Mouse (Mus musculus): Measurements from ENCODE around the gene Cat. TPM values are rescaled to one million over a fixed set of nuclear protein-coding genes. Genes with fewer than 3 reads are reported as not detected.

The Cat gene
- polyA plus RNA-seq, 1 experiment from 2014 or later, result 309 TPM

DNA sequence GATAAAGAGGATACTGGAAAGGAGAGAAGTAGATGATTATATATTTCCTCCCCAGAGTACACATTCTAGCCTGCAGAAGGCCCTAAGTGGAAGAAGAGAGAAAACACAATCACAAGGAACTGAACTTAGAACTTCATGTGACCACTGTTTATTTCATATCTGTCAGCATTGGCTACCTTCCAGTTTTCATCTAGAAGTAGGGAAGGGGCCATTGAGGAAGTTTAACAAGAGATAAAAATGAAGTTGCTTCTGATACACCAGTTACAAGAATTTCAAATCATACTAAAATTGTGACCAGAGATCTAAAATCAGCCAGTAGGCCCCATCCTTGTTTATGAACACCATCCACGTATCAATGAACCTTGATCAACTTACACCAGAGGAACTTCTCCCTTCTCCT, 19.5 kb upstream of the Cat start:
- no peak overlapping the region for H3K27ac ChIP-seq (ENCODE audit: low read length)

DNA sequence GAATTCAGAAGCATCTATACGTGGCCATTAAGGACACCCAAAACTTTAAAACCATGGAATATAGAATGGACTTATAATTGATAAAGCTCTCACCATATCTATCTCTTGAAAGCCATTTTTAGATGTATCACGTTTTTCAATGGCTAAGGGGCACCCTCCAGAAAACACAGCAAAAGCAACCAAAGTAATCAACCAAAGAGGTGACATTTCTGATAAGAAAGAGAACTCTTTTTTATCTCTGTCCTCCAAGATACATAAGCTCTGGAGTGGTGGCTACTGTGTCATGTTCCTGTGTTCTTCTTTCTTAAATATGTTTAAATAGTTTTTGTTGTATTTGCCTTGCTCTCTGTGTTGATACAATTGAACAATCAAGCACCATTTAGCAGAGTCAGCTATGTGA, 15.8 kb upstream of the Cat start:
- no peak overlapping the region for H3K9ac ChIP-seq (ENCODE audit: low read depth, low read length)
- 43% methylated on average over 2 of the region's 2 CpGs for WGBS (ENCODE audit: insufficient replicate concordance)
- H3K4me1 ChIP-seq (ENCODE audit: control insufficient read depth, low read depth, low read length), result no peaks in the 10 kb centered on the region
- H3K9me3 ChIP-seq (replicated peaks; ENCODE audit: control insufficient read depth, low read length), result no peaks in the 10 kb centered on the region
- no peak overlapping the region for H3K4me3 ChIP-seq (ENCODE audit: low read depth, low read length)
- H3K36me3 ChIP-seq (ENCODE audit: control insufficient read depth, insufficient read depth), result no peaks in the 10 kb centered on the region
- no peaks in the 10 kb centered on the region for H3K27me3 ChIP-seq (ENCODE audit: control insufficient read depth, insufficient read depth, low read depth, low read length)
- H3K27ac ChIP-seq (ENCODE audit: low read length), result no peak overlapping the region
- no peak for ATAC-seq (ENCODE audit: low read depth)
- H3K4me2 ChIP-seq (ENCODE audit: low read depth, low read length), result no peak overlapping the region

More for the DNA sequence above, 19.5 kb upstream of the Cat start:
- no peak overlapping the region for H3K9ac ChIP-seq (ENCODE audit: low read depth, low read length)
- no peak overlapping the region for H3K4me3 ChIP-seq (ENCODE audit: low read depth, low read length)
- H3K4me2 ChIP-seq (ENCODE audit: low read depth, low read length), result no peak overlapping the region
- no peaks in the 10 kb centered on the region for H3K36me3 ChIP-seq (ENCODE audit: control insufficient read depth, insufficient read depth)
- no peaks in the 10 kb centered on the region for H3K4me1 ChIP-seq (ENCODE audit: control insufficient read depth, low read depth, low read length)
- ATAC-seq (ENCODE audit: low read depth), result no peak
- WGBS (ENCODE audit: insufficient replicate concordance), result 65% methylated on average over 1 of the region's 1 CpGs
- H3K9me3 ChIP-seq (replicated peaks; ENCODE audit: control insufficient read depth, low read length), result no peaks in the 10 kb centered on the region
- no peaks in the 10 kb centered on the region for H3K27me3 ChIP-seq (ENCODE audit: control insufficient read depth, insufficient read depth, low read depth, low read length)

DNA sequence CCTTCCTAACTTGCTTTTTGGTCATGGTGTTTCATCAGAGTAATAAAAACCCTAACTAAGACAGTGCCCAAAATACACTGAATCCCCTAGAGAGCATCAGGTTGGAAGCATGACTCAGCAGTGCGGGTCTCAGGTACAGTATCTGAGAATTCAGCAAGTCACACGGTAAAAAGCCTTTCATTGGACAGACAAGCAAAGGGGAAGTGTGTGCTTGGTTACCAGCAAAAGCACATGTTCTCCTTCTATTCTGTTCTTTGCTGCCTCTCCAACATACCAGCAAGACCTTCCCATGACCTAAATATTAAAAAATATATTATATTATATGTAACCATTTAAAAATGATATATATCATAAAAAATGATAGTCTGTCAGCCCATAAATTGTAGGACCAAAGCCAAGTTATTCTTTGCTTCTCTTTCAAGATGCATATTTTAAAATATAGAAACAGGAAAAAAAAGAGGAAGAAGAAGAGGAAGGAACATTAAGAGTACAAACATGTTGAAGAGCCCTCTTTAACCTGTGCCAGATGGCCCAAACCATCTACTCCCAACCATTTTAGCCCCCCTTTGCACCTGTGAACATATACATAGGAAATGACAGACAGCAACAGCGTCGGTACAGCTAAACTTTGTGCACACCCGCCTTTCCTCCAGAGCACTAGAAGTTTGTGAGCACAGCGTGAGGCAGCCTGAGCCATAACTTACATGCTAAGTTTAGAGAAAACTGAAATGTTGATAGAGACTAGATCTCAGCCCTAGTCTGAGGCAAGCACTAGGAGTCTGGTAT, 10.9 kb upstream of the Cat start:
- 41% methylated on average over 6 of the region's 6 CpGs for WGBS (ENCODE audit: insufficient replicate concordance)
- Histone ChIP-seq H3K27ac (ENCODE audit: low read length) (no peak overlapping the region), H3K4me1 (ENCODE audit: control insufficient read depth, low read depth, low read length) (no peaks in the 10 kb centered on the region; the same call in 1 of the 2 replicates), H3K27me3 (ENCODE audit: control insufficient read depth, insufficient read depth, low read depth, low read length) (no peaks in the 10 kb centered on the region), H3K36me3 (ENCODE audit: control insufficient read depth, insufficient read depth) (no peaks in the 10 kb centered on the region), H3K9ac (ENCODE audit: low read depth, low read length) (no peak overlapping the region), H3K9me3 (replicated peaks; ENCODE audit: control insufficient read depth, low read length) (no peaks in the 10 kb centered on the region), H3K4me2 (ENCODE audit: low read depth, low read length) (no peak overlapping the region), H3K4me3 (ENCODE audit: low read depth, low read length) (no peak overlapping the region)
- ATAC-seq (ENCODE audit: low read depth), result no peak; the same call in 1 of the 2 replicates

DNA sequence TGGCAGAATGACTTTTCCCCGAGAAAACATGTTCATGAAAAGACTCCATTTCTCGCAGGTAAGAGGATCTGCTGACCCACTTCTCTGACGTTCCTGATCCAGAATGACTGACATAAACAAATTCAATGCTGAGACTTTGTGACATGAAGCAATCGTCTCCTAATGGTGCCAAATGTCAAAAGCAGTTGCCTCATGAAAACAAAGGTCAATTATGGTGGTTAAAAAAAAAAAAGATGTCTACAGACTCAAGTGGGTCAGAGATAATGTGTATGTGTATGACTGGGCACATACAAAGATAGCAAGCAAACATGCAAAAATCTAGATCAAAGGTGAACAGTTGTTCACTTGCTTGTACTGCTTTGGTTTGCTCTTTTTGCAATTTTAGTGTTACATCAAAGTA, 8.9 kb upstream of the Cat start:
- no peak; the same call in 1 of the 2 replicates for ATAC-seq (ENCODE audit: low read depth)
- Histone ChIP-seq H3K4me1 (ENCODE audit: control insufficient read depth, low read depth, low read length) (no peaks in the 10 kb centered on the region; the same call in 1 of the 2 replicates), H3K9me3 (replicated peaks; ENCODE audit: control insufficient read depth, low read length) (no peaks in the 10 kb centered on the region), H3K4me3 (ENCODE audit: low read depth, low read length) (no peak overlapping the region), H3K4me2 (ENCODE audit: low read depth, low read length) (no peak overlapping the region), H3K36me3 (ENCODE audit: control insufficient read depth, insufficient read depth) (no peaks in the 10 kb centered on the region), H3K27ac (ENCODE audit: low read length) (no peak overlapping the region), H3K9ac (ENCODE audit: low read depth, low read length) (no peak overlapping the region), H3K27me3 (ENCODE audit: control insufficient read depth, insufficient read depth, low read depth, low read length) (no peaks in the 10 kb centered on the region)
- 53% methylated on average over 4 of the region's 4 CpGs for WGBS (ENCODE audit: insufficient replicate concordance)

DNA sequence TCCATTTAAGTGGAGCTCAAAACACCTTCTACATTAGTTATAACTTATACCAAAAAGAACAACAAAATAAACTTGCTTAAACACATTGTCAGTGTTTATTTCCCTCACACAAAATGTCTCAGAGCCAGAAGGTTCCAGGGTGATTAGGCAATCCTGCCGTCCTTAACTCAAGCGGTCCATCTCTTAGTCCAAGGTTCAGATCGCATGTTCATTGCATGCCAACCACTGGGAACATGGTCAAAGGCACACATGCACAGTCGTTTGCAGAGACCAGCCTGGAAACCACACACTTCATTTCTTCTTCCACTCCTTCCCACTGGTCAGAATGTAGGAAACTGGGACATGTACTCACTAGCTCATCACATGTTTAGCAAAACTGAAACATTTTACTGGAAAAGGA, 7.6 kb upstream of the Cat start:
- Histone ChIP-seq H3K9ac (ENCODE audit: low read depth, low read length) (no peak overlapping the region), H3K36me3 (ENCODE audit: control insufficient read depth, insufficient read depth) (no peaks in the 10 kb centered on the region), H3K4me3 (ENCODE audit: low read depth, low read length) (no peak overlapping the region), H3K4me1 (ENCODE audit: control insufficient read depth, low read depth, low read length) (no peaks in the 10 kb centered on the region; the same call in 1 of the 2 replicates), H3K4me2 (ENCODE audit: low read depth, low read length) (no peak overlapping the region), H3K27ac (ENCODE audit: low read length) (no peak overlapping the region), H3K27me3 (ENCODE audit: control insufficient read depth, insufficient read depth, low read depth, low read length) (no peaks in the 10 kb centered on the region), H3K9me3 (replicated peaks; ENCODE audit: control insufficient read depth, low read length) (no peaks in the 10 kb centered on the region)
- ATAC-seq (ENCODE audit: low read depth), result no peak
- WGBS (ENCODE audit: insufficient replicate concordance), result 54% methylated on average over 4 of the region's 4 CpGs

DNA sequence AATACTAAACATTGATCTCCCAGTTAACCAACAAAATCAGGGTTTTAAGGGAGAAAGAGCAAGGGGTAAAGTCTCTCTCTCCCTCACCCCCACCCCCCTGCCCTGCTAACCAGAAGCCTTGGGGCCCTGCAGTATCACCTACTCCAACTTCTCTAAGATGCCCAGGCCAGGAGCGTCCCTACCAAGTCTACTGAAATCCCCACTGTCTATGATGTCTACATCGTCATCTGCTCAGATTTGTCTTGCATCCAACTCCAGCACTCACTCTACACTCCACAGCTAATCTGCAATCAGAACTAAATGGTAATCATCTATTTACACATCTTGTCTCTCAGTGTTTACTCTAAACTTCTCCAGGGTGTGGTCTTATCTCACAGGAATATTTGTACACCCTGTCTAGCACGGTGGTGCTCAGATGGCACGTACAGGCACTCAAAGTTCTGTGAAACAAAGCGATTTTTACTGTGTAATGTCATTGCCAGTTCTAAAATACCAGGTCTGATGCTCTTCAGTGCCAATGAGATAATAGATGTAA, 907 bp downstream of the Cat start:
- Histone ChIP-seq H3K4me1 (ENCODE audit: control insufficient read depth, low read depth, low read length) (peaks cover 35% of the 10 kb centered on the region), H3K9me3 (replicated peaks; ENCODE audit: control insufficient read depth, low read length) (no peaks in the 10 kb centered on the region), H3K9ac (ENCODE audit: low read depth, low read length) (peak overlapping the region; percentile 91), H3K4me3 (ENCODE audit: low read depth, low read length) (peak overlapping the region; percentile 78), H3K27me3 (ENCODE audit: control insufficient read depth, insufficient read depth, low read depth, low read length) (no peaks in the 10 kb centered on the region), H3K27ac (ENCODE audit: low read length) (peak overlapping the region; percentile 98), H3K4me2 (ENCODE audit: low read depth, low read length) (peak overlapping the region; percentile 89), H3K36me3 (ENCODE audit: control insufficient read depth, insufficient read depth) (no peaks in the 10 kb centered on the region)
- peak; percentile 67 for ATAC-seq (ENCODE audit: low read depth)
- 6% methylated on average over 5 of the region's 5 CpGs for WGBS (ENCODE audit: insufficient replicate concordance)

DNA sequence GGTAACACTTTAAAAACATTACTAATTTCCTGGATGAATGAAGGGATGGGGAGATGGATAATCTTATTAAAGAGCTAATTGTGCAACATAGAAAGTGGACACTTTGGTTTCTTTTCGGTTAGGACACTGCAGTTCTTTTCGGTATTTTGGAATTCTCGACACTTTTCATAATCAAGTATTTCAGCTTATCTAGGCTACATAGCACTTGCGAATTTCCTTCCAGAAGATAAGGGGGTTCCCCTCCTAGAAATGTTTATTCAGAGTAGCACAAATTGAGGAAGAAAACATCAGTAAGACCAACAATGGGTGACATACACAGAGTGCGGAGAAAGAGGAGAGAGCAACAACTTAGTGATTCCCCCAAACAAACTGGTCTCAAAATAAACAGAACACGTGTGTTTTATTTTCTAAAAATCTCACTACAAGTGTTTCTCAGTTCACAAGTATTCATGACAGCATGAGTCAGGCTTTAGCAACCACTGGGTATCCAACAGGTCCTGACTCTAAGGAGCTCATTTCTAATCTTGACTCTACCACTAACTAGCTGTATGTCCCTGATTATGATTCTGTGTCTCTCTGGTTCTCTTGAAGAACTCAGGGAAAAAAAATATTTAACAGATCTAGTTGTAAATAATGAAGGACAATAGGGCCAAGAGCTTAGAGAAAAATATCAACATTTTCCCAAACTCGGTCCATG, 1.5 kb downstream of the Cat start:
- H3K27ac ChIP-seq (ENCODE audit: low read length), result peak overlapping the region; percentile 98
- peaks cover 41% of the 10 kb centered on the region for H3K4me1 ChIP-seq (ENCODE audit: control insufficient read depth, low read depth, low read length)
- no peaks in the 10 kb centered on the region for H3K9me3 ChIP-seq (replicated peaks; ENCODE audit: control insufficient read depth, low read length)
- peak overlapping the region; percentile 78 for H3K4me3 ChIP-seq (ENCODE audit: low read depth, low read length)
- H3K9ac ChIP-seq (ENCODE audit: low read depth, low read length), result peak overlapping the region; percentile 91
- no peaks in the 10 kb centered on the region for H3K36me3 ChIP-seq (ENCODE audit: control insufficient read depth, insufficient read depth)
- H3K27me3 ChIP-seq (ENCODE audit: control insufficient read depth, insufficient read depth, low read depth, low read length), result no peaks in the 10 kb centered on the region
- WGBS (ENCODE audit: insufficient replicate concordance), result 21% methylated on average over 7 of the region's 7 CpGs
- no peak for ATAC-seq (ENCODE audit: low read depth)
- H3K4me2 ChIP-seq (ENCODE audit: low read depth, low read length), result peak overlapping the region; percentile 89

DNA sequence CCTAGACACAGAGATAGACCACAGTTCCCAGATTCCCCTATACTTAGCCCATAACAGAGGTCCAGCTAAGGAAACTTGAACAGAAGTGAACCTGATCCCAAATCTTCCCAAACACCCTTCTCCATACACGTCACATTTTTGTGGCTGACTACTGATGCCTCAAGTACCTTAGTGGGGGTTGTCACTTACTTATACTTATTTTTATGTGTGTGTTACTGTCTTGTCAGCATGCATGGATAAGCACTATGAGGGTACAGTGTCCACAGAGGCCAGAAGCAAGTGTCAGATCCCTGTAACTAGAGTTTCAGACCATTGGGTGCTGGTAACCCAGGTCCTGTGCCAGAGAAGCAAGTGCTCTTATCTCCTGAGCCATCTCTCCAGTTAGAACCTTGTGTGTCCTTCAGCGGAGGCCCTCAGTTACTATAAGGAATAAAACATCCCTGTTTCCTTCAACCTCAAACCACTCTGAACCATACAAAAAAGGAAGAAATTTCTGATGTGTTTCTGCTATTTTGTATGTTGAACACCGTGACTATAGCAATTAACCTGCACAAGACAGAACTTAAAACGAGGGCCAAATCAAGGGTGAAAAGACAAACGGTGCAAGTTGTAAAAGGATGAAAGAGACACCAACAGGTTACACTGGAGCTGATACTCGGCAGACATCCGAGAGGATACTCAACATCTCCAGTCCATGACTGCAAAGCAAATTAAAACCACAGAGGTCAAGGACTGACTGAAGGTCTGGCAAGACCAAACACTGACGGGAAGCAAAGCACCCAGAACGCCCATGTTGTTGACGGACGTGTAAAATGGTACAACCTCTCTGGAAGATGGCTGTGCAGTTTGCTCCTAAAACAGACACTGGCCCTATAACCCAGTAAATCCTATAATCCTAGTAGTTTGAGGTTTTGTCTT, 3.4 kb downstream of the Cat start:
- Histone ChIP-seq H3K4me2 (ENCODE audit: low read depth, low read length) (peak overlapping the region; percentile 89), H3K4me1 (ENCODE audit: control insufficient read depth, low read depth, low read length) (peaks cover 52% of the 10 kb centered on the region), H3K27me3 (ENCODE audit: control insufficient read depth, insufficient read depth, low read depth, low read length) (no peaks in the 10 kb centered on the region), H3K4me3 (ENCODE audit: low read depth, low read length) (peak overlapping the region; percentile 78), H3K36me3 (ENCODE audit: control insufficient read depth, insufficient read depth) (peaks cover 6% of the 10 kb centered on the region), H3K9ac (ENCODE audit: low read depth, low read length) (peak overlapping the region; percentile 49), H3K9me3 (replicated peaks; ENCODE audit: control insufficient read depth, low read length) (no peaks in the 10 kb centered on the region), H3K27ac (ENCODE audit: low read length) (peak overlapping the region; percentile 89)
- no peak for ATAC-seq (ENCODE audit: low read depth)
- WGBS (ENCODE audit: insufficient replicate concordance), result 67% methylated on average over 11 of the region's 11 CpGs

All from liver, embryonic 16.5 days (tissue).